Mouse (Mus musculus) midbrain, embryonic 12.5 days (tissue): Measurements from ENCODE around the gene Scrn3. TPM values are rescaled to one million over a fixed set of nuclear protein-coding genes. Genes with fewer than 3 reads are reported as not detected.
A peak's percentile ranks its signal among the peaks of the same experiment; 100 is the strongest.

Experiments used
- ATAC-seq: fragments of 200-750 bp; cut with Nextera tagmentation; 2 replicates; pipeline ENCODE4 v1.8.0; 2017; ENCODE audit warnings: low read depth, moderate TSS enrichment, moderate library complexity; ENCODE audit not compliant: low FRiP score
- H3K27ac ChIP-seq: fragments of 300-500 bp; sonication (generic); replicated peaks from 2 replicates; pipeline ENCODE4 v1.5.1; 2016; ENCODE audit warnings: mild to moderate bottlenecking
- H3K27me3 ChIP-seq: fragments of 300-500 bp; sonication (generic); 2 replicates; pipeline ENCODE4 v1.6.1; 2016; ENCODE audit warnings: mild to moderate bottlenecking
- H3K36me3 ChIP-seq: fragments of 300-500 bp; sonication (generic); 2 replicates; pipeline ENCODE4 v1.6.1; 2016
- H3K4me1 ChIP-seq: fragments of 300-500 bp; sonication (generic); 2 replicates; pipeline ENCODE4 v1.6.1; 2016
- H3K4me2 ChIP-seq: fragments of 300-500 bp; sonication (generic); replicated peaks from 2 replicates; pipeline ENCODE4 v1.6.1; 2016; ENCODE audit warnings: mild to moderate bottlenecking, moderate library complexity
- H3K4me3 ChIP-seq: fragments of 300-500 bp; sonication (generic); 2 replicates; pipeline ENCODE4 v1.5.1; 2016; ENCODE audit warnings: mild to moderate bottlenecking
- H3K9ac ChIP-seq: fragments of 300-500 bp; sonication (generic); replicated peaks from 2 replicates; pipeline ENCODE4 v1.6.1; 2016; ENCODE audit warnings: mild to moderate bottlenecking, moderate library complexity
- H3K9me3 ChIP-seq: fragments of 300-500 bp; sonication (generic); 2 replicates; pipeline ENCODE4 v1.6.1; 2016; ENCODE audit warnings: mild to moderate bottlenecking
- WGBS: fragments of 180-500 bp; shearing (Covaris S2); methylation state at CpG from one replicate; pipeline ENCODE4 v1.1.7; 2016; 5-methylcytosine and 5-hydroxymethylcytosine counted together
- polyA plus RNA-seq: library from polyadenylated mRNA; unstranded; fragments of >200 nt; fragmentation: Nextera tagmentation; extraction: Ambion mirVana; gene quantifications from 2 replicates; pipeline ENCODE4 v1.2.1, GENCODE M21; 2016

Scrn3 gene
- polyA plus RNA-seq: 9.7 and 11.3 TPM in 2 replicates

DNA sequence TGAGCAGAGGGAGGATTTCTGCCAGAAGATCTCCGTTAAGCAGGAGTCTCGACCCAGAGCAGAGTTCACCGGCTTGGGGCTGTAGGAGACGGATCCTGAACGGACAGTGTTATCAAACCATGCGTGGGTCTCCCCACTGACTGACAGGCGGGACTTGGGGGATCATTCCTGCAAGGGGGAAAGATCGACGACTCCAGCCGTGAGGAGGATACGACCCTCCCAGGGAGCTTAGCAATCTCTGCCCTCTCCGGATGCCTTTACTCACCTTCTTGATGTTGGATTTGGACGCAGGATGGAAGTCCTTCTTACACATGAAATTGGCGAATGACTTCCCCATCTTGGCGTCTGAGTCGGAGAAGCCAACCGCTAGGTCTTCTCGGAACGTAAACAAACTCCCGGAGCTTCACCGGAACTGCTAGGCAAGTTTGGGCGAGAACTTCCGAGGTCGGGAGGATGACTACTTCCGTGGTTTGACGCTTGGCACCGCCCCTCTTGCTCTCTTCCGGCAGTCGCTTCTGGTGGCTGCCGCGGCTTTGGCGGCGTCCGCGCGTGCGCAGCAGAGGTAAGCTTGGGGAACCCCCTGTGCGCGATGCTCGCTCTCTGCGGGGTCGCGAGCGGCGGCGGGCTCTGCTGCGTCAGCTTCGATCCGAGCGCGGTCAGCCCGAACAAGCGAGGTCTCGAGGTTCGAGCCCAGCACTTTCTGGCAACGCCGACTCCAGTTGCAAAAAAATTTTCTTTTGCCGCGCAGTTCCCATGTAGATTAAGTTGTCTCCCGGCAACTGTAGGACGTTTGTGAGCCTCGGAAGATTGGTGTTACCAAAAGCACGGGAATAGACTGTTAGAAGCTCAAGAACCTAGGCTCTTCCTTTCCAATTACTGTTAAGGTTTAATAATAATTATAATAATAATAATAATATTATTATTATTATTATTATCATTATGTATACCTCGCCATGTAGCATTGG is at the start of gene Scrn3, which contains the start of gene Cir1:
TSS of gene Scrn3 (plus strand) at position 450 of the 965 bp plus-strand sequence.
TSS of gene Cir1 (minus strand) at position 550 of the 965 bp plus-strand sequence.
- Histone ChIP-seq H3K27me3 (no peaks in the 10 kb centered on the region), H3K4me2 (peak within 1 kb of the TSS; percentile 95), H3K36me3 (peaks cover 18% of the 10 kb centered on the region), H3K27ac (peak within 1 kb of the TSS; percentile 76), H3K9me3 (no peaks in the 10 kb centered on the region), H3K9ac (peak within 1 kb of the TSS; percentile 76), H3K4me3 (peak within 1 kb of the TSS; percentile 81), H3K4me1 (peaks cover 17% of the 10 kb centered on the region)
- under 1% methylated on average over 64 of the region's 64 CpGs for WGBS
- peak; percentile 97 for ATAC-seq

GRCm38 (mm10) chr2:73263172-73263765 is 49.1 kb upstream of the Scrn3 start:
- 4% methylated on average over 16 of the region's 16 CpGs for WGBS
- Histone ChIP-seq H3K27ac (no peak overlapping the region), H3K9ac (no peak overlapping the region)

GRCm38 (mm10) chr2:73263794-73264610 is 48.4 kb upstream of the Scrn3 start:
- H3K36me3 ChIP-seq: no peaks in the 10 kb centered on the region
- peak overlapping the region; percentile 56 for H3K4me2 ChIP-seq
- WGBS: under 1% methylated on average over 38 of the region's 38 CpGs
- peaks cover 72% of the 10 kb centered on the region for H3K27me3 ChIP-seq
- peak overlapping the region; percentile 34 for H3K4me3 ChIP-seq
- peaks cover 19% of the 10 kb centered on the region for H3K4me1 ChIP-seq
- no peak overlapping the region for H3K27ac ChIP-seq
- H3K9ac ChIP-seq: no peak overlapping the region
- no peaks in the 10 kb centered on the region for H3K9me3 ChIP-seq
- ATAC-seq: no peak; the same call in 1 of the 2 replicates

More at GRCm38 (mm10) chr2:73263172-73263765, 49.1 kb upstream of the Scrn3 start:
- peak overlapping the region; percentile 34 for H3K4me3 ChIP-seq
- ATAC-seq: no peak
- H3K4me1 ChIP-seq: peaks cover 19% of the 10 kb centered on the region
- H3K4me2 ChIP-seq: peak overlapping the region; percentile 56
- no peaks in the 10 kb centered on the region for H3K36me3 ChIP-seq
- H3K27me3 ChIP-seq: peaks cover 70% of the 10 kb centered on the region
- no peaks in the 10 kb centered on the region for H3K9me3 ChIP-seq

DNA sequence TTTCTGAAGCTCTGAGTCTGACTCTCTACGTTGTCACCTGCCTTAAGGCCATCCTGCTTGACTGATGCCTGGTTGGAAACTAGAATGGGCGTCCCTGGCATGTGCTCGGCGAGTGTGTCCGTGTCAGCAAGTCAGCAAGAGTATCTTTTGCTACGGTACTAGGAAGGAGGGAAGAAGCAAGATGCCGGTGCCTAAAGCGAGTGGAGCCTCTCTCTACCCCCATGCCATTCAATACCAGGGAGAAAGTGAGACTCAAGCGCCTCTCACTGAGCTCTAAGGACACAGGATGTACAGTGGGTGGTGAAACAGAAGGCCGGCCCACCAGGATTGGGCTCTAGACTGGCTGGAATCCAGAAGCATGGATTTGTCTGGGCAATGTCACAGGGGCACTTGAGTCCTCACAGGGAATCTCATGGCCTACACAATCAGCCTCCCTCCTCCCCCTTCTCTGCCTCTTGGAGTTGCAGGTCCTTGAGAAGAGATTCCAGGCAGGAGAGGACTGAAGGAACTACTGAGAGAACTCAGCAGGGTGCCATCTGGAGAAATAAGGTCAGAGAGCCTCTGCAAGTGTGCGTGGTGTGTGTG is 47.7 kb upstream of the Scrn3 start:
- H3K27me3 ChIP-seq: peaks cover 78% of the 10 kb centered on the region
- no peaks in the 10 kb centered on the region for H3K9me3 ChIP-seq
- peaks cover 22% of the 10 kb centered on the region for H3K4me1 ChIP-seq
- WGBS: 9% methylated on average over 11 of the region's 11 CpGs
- no peak for ATAC-seq
- H3K4me2 ChIP-seq: peak overlapping the region; percentile 56
- no peak overlapping the region for H3K9ac ChIP-seq
- no peak overlapping the region for H3K27ac ChIP-seq
- H3K36me3 ChIP-seq: no peaks in the 10 kb centered on the region
- peak overlapping the region; percentile 34; the same call in 1 of the 2 replicates for H3K4me3 ChIP-seq

DNA sequence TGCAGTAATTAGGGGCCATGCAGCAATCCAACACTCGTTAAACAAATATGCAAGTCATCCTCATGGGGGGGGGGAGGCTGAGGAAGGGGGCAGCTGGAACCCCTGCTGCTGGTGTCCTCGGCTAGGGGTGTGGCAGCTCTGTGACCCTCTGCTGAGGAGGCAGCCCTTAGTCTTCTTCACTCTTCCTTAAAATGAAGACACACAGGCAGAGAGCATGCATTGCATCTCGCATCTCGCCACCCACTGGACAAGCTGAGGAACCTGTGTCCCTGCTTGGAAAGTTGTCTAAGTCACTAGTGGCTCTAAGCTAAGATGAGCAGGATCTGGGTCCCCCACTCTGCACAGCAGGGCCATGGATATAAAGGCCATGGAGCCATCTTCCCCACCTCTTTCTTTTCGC is 46.4 kb upstream of the Scrn3 start:
- Histone ChIP-seq H3K36me3 (no peaks in the 10 kb centered on the region), H3K4me3 (no peak overlapping the region), H3K9me3 (no peaks in the 10 kb centered on the region), H3K4me2 (no peak overlapping the region), H3K27me3 (peaks cover 91% of the 10 kb centered on the region), H3K4me1 (peaks cover 30% of the 10 kb centered on the region), H3K27ac (no peak overlapping the region), H3K9ac (no peak overlapping the region)
- no peak for ATAC-seq
- 6% methylated on average over 5 of the region's 5 CpGs for WGBS

GRCm38 (mm10) chr2:73266623-73267022 is 45.8 kb upstream of the Scrn3 start:
- 42% methylated on average over 1 of the region's 1 CpGs for WGBS
- Histone ChIP-seq H3K27ac (no peak overlapping the region), H3K9me3 (no peaks in the 10 kb centered on the region), H3K36me3 (no peaks in the 10 kb centered on the region), H3K4me2 (no peak overlapping the region), H3K4me3 (no peak overlapping the region), H3K27me3 (peaks cover 95% of the 10 kb centered on the region), H3K4me1 (peaks cover 36% of the 10 kb centered on the region), H3K9ac (no peak overlapping the region)
- ATAC-seq: no peak

DNA sequence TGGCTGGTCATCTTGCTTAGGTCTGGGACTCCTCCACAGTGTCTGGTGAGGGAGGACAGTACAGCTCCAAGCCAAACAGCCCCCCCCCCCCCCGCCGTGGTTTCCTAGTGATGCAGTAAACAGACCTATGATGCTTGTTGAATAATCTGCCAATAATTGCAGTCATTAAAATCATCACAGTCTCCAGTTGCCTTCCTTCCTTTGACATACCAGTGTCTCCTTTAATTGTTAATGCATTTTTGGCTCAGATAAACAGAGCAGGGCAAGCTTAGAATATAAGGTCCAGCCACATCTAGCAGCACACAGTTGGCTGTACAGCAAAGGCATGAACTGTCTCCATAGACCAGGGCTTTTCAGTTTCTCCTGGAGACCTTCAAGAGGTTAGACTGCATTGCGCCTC is 45.2 kb upstream of the Scrn3 start:
- no peak overlapping the region for H3K9ac ChIP-seq
- no peak overlapping the region for H3K4me3 ChIP-seq
- no peaks in the 10 kb centered on the region for H3K9me3 ChIP-seq
- ATAC-seq: no peak
- H3K4me1 ChIP-seq: peaks cover 42% of the 10 kb centered on the region
- H3K27me3 ChIP-seq: peaks cover 95% of the 10 kb centered on the region
- H3K4me2 ChIP-seq: no peak overlapping the region
- 12% methylated on average over 3 of the region's 3 CpGs for WGBS
- no peak overlapping the region for H3K27ac ChIP-seq
- no peaks in the 10 kb centered on the region for H3K36me3 ChIP-seq

- no peak overlapping the region for H3K4me2 ChIP-seq
- peaks cover 95% of the 10 kb centered on the region for H3K27me3 ChIP-seq
- no peak overlapping the region for H3K27ac ChIP-seq
- H3K9me3 ChIP-seq: no peaks in the 10 kb centered on the region
- under 1% methylated on average over 4 of the region's 4 CpGs for WGBS
- no peak overlapping the region for H3K9ac ChIP-seq
- H3K4me3 ChIP-seq: no peak overlapping the region
- H3K4me1 ChIP-seq: peaks cover 48% of the 10 kb centered on the region
- ATAC-seq: no peak
- no peaks in the 10 kb centered on the region for H3K36me3 ChIP-seq
Measured at GRCm38 (mm10) chr2:73267818-73268217, 44.6 kb upstream of the Scrn3 start.

GRCm38 (mm10) chr2:73268281-73268680 is 44.1 kb upstream of the Scrn3 start:
- WGBS: under 1% methylated on average over 12 of the region's 12 CpGs
- no peak overlapping the region for H3K27ac ChIP-seq
- no peak overlapping the region for H3K9ac ChIP-seq
- H3K9me3 ChIP-seq: no peaks in the 10 kb centered on the region
- H3K4me1 ChIP-seq: peaks cover 53% of the 10 kb centered on the region
- H3K27me3 ChIP-seq: peaks cover 95% of the 10 kb centered on the region
- no peak overlapping the region for H3K4me2 ChIP-seq
- ATAC-seq: no peak
- H3K4me3 ChIP-seq: no peak overlapping the region
- no peaks in the 10 kb centered on the region for H3K36me3 ChIP-seq

- H3K9ac ChIP-seq: no peak overlapping the region
- no peak overlapping the region for H3K27ac ChIP-seq
- H3K4me2 ChIP-seq: no peak overlapping the region
- no peak for ATAC-seq
- no peak overlapping the region for H3K4me3 ChIP-seq
- no peaks in the 10 kb centered on the region for H3K36me3 ChIP-seq
- no peaks in the 10 kb centered on the region for H3K9me3 ChIP-seq
- peaks cover 95% of the 10 kb centered on the region for H3K27me3 ChIP-seq
- H3K4me1 ChIP-seq: peaks cover 53% of the 10 kb centered on the region
- 3% methylated on average over 8 of the region's 8 CpGs for WGBS
Measured at GRCm38 (mm10) chr2:73268836-73269395, 43.5 kb upstream of the Scrn3 start.

- H3K27ac ChIP-seq: no peak overlapping the region
- peaks cover 51% of the 10 kb centered on the region for H3K4me1 ChIP-seq
- peaks cover 95% of the 10 kb centered on the region for H3K27me3 ChIP-seq
- no peak overlapping the region for H3K9ac ChIP-seq
- H3K4me2 ChIP-seq: no peak overlapping the region
- ATAC-seq: no peak
- H3K4me3 ChIP-seq: no peak overlapping the region
- no peaks in the 10 kb centered on the region for H3K9me3 ChIP-seq
- no peaks in the 10 kb centered on the region for H3K36me3 ChIP-seq
- under 1% methylated on average over 17 of the region's 17 CpGs for WGBS
Measured at GRCm38 (mm10) chr2:73269666-73270065, 42.7 kb upstream of the Scrn3 start.
